Mouse (Mus musculus): ENCODE results near the gene Pard3b.

- TF ChIP-seq CTCF (IDR thresholded peaks at IDR 0.05; ENCODE audit: borderline replicate concordance, control insufficient read depth, extremely low read depth, insufficient read depth, low read length, poor library complexity) (no peak), POLR2A (IDR thresholded peaks at IDR 0.05; ENCODE audit: control insufficient read depth, extremely low read depth, insufficient read depth, low read length, poor library complexity) (no peak)
Observed at GRCm38 (mm10) chr1:61912931-61913330, 274.3 kb downstream of the Pard3b start.

All from thymus, adult 2 months (tissue).